Mouse (Mus musculus) left cerebral cortex, postnatal 25 days (tissue): ENCODE data around the gene Gtf3c1. TPM values are rescaled to one million over a fixed set of nuclear protein-coding genes. Genes with fewer than 3 reads are reported as not detected.

ENCODE experiments used
- DNase-seq, 2 experiments: peaks; one replicate each; pipeline ENCODE4 v3.0.0; 2022; ENCODE audit warnings: low spot score in 2 of 2, mixed read lengths in 1 of 2
- intact Hi-C: fragments of 180-260 bp; cut with DNase I; formaldehyde crosslinking; loops from one replicate; pipeline ENCODE4 v1.15.1; 2025
- total RNA-seq, 2 experiments: library from RNA; stranded (reverse); gene quantifications; 2 replicates each; pipeline ENCODE4 v1.2.3; 2021

Gene Gtf3c1
- total RNA-seq, 2 experiments from 2014 or later, result 96.8 to 101 TPM

GRCm38 (mm10) chr7:125600136-125600535 lies 107.4 kb downstream of the Gtf3c1 start:
- no peak for DNase-seq
- intact Hi-C loops, result no loop called here

DNA sequence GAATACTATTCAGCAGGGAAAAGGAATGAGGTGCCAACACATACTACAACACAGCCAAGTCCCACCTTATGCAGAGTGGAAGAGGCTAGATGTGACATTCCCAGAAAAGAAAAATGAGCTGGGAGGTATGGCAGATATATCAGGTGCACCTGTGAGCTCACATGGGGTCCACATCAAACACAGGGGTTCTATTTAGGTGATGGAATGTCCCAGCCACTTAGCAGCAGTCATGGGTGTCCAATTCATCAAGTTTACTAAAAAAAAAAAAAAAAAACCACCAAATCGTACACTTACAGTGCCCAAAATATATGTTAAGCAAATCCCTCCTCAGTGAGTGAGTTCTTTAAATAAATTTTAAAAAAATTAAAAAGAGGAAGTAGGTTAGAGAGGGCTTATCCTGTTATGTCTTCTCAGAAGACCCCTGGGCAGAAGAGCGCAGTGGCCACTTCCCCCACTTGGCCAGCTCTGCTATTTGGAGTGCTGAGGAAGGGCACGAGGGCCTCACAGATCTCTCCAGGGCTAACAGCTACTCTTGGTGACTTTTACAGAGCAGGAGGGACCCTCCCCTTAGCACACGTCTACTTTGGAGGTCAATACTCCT lies 108.1 kb downstream of the Gtf3c1 start:
- DNase-seq, result no peak
- intact Hi-C loops, result no loop called here

DNA sequence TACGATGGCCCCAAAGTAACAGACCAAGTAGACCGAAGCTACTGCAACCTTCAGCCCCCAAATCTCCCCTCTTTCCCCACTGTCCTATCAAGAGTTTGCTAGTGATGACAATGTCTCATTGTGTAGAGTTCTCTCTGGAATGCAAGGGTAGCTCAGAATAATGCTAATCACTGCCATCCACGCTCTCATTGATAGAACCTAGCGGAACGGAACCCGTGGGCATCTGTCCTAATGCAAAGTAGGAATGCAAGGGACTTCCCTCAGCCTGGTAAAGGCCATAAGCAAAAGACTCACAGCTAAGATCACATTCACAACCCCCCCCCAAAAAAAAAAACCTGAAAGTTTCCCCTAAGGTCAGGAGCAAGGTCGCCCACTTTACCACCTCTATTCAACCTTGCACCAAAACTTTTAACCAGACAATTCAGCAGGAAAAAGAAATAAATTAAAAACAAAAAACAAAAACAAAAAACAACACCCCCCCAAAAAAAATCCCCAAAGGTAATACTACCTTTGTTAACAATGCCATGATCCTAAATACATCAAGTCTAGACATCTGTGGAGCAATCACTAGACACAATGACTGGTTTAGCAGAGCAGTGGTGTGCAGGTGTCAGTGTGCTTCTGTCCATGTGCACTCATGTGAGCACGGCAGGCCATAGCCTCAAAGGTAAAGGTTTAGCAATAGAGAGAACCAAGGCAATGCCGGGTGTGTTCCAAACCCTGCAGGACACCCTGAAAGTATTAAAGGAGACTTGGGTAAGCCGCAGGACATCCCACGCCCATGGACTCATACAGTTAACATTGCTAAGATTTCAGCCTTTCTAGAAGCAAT lies 109.8 kb downstream of the Gtf3c1 start:
- intact Hi-C loops, result no loop called here
- DNase-seq, result no peak

DNA sequence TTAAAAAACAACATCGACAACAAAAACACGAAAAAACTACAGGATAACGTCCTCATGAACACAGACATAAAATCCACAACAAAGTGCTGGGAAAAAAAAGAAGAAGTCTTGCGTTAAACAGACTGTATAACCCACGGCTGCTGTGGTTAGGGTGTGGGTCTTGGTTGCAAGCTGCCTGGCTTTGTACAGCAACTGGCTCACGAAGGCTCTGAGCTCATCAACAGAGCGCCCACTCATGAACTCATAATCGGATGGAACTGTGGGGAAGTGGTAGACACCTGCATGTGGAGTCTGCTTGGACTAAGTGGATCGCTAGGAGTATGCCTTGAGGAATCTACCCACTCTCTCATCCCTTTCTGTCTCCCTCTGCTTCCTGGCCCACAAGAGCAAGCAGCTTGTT lies 110.5 kb downstream of the Gtf3c1 start:
- intact Hi-C loops, result no loop called here
- DNase-seq, result peak in 1 of 2 experiments; percentile 31

DNA sequence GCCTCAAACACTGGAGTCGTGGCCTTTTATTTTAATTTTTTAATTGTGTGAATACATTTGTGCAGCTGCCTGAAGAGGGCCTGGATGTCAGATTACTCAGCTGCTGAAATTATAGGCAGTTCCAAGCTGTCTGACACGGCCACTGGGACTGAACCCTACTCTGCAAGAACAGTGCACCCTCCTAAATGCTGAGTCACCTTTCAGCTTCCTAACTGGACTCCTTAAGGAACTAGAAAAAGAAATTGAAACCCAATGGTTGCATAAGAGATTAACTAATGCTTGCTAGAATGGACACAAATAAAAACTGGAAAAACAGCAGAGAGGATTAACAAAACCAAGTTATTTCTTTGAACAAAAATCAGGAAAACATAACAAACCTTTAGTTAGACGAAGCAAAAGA lies 111.2 kb downstream of the Gtf3c1 start:
- DNase-seq, result no peak
- intact Hi-C loops, result no loop called here

- intact Hi-C loops, result no loop called here
- no peak for DNase-seq
Observed at GRCm38 (mm10) chr7:125593831-125594230, 113.7 kb downstream of the Gtf3c1 start.

Other genes with a start within 250 kb of the Gtf3c1 start
- 10 to 100 TPM; 12.8 to 13.4 TPM for gene Nsmce1, start 216.2 kb downstream of the Gtf3c1 start, total RNA-seq
- 1 to 10 TPM; 6.1 to 7.1 TPM for gene Il4ra, start 155.7 kb downstream of the Gtf3c1 start, total RNA-seq
- gene Il21r, start 104.4 kb downstream of the Gtf3c1 start, total RNA-seq, result 1 to 10 TPM; 1.4 to 1.6 TPM
- 10 to 100 TPM; 21.8 to 31.6 TPM for gene D430042O09Rik, start 108 bp upstream of the Gtf3c1 start, total RNA-seq